Mouse (Mus musculus) limb, embryonic 14.5 days (tissue): ENCODE data around the gene Anxa6. TPM values are rescaled to one million over a fixed set of nuclear protein-coding genes. Genes with fewer than 3 reads are reported as not detected.

Experiments used
- ATAC-seq: fragments of 200-750 bp; cut with Nextera tagmentation; 2 replicates; pipeline ENCODE4 v1.8.0; 2017; ENCODE audit warnings: low read depth, moderate number of reproducible peaks, moderate TSS enrichment; ENCODE audit not compliant: low FRiP score
- DNase-seq: peaks from one replicate; pipeline ENCODE4 v3.0.0-alpha.2; 2015; ENCODE audit warnings: low spot score
- H3K27ac ChIP-seq: fragments of 300-500 bp; sonication (generic); replicated peaks from 2 replicates; pipeline ENCODE4 v1.5.1; 2014; ENCODE audit warnings: low read depth, mild to moderate bottlenecking, low read length, moderate library complexity, mixed read lengths
- H3K27me3 ChIP-seq: fragments of 300-500 bp; sonication (generic); 2 replicates; pipeline ENCODE4 v1.6.1; 2014; ENCODE audit warnings: low read length, mixed read lengths; ENCODE audit not compliant: control insufficient read depth, insufficient read depth
- H3K36me3 ChIP-seq: fragments of 300-500 bp; sonication (generic); 2 replicates; pipeline ENCODE4 v1.6.1; 2014; ENCODE audit warnings: mild to moderate bottlenecking, low read length, moderate library complexity, mixed read lengths; ENCODE audit not compliant: control insufficient read depth, insufficient read depth
- H3K4me1 ChIP-seq: fragments of 300-500 bp; sonication (generic); 2 replicates; pipeline ENCODE4 v1.6.1; 2014; ENCODE audit warnings: antibody characterized with exemption, low read length, mixed read lengths; ENCODE audit not compliant: control insufficient read depth, insufficient read depth
- H3K4me2 ChIP-seq: fragments of 300-500 bp; sonication (generic); replicated peaks from 2 replicates; pipeline ENCODE4 v1.6.1; 2014; ENCODE audit warnings: low read depth, mild to moderate bottlenecking, low read length, moderate library complexity; ENCODE audit not compliant: severe bottlenecking
- H3K4me3 ChIP-seq: fragments of 300-500 bp; sonication (generic); replicated peaks from 2 replicates; pipeline ENCODE4 v1.5.1; 2014; ENCODE audit warnings: low read length
- H3K9ac ChIP-seq: fragments of 300-500 bp; sonication (generic); 2 replicates; pipeline ENCODE4 v1.6.1; 2014; ENCODE audit warnings: mild to moderate bottlenecking, low read depth, low read length, moderate library complexity; ENCODE audit not compliant: severe bottlenecking
- H3K9me3 ChIP-seq: fragments of 300-500 bp; sonication (generic); 2 replicates; pipeline ENCODE4 v1.6.1; 2016; ENCODE audit warnings: low read length; ENCODE audit not compliant: control insufficient read depth
- POLR2A ChIP-seq: fragments of 200-500 bp; IDR thresholded peaks from 2 replicates; pipeline ENCODE4 v1.8.0; 2012; ENCODE audit warnings: inconsistent platforms, mild to moderate bottlenecking, moderate library complexity, borderline replicate concordance; ENCODE audit not compliant: insufficient read depth, insufficient read length; ENCODE audit errors: extremely low read depth
- WGBS: fragments of 180-500 bp; shearing (Covaris S2); extraction: QIAGEN DNeasy Blood & Tissue Kit; methylation state at CpG from one replicate; pipeline ENCODE4 v1.1.7; 2014; 5-methylcytosine and 5-hydroxymethylcytosine counted together
- polyA plus RNA-seq, 2 experiments: library from polyadenylated mRNA; depleted of rRNA in 1 of 2; stranded (reverse) in 1 of 2; unstranded in 1 of 2; fragments of >200 nt; fragmentation: Nextera tagmentation in 1 of 2; extraction: Ambion mirVana in 1 of 2; gene quantifications; 2 replicates each; pipeline versions ENCODE4 v1.2.1 to v1.2.3; 2012 to 2014

Anxa6 gene
- polyA plus RNA-seq, 2 experiments = 281 to 390 TPM

- Histone ChIP-seq H3K27me3 (no peaks in the 10 kb centered on the region), H3K4me3 (no peak overlapping the region), H3K9ac (no peak overlapping the region), H3K36me3 (peaks cover 4% of the 10 kb centered on the region; the same call in 1 of the 2 replicates), H3K4me2 (no peak overlapping the region), H3K4me1 (peaks cover 7% of the 10 kb centered on the region; the same call in 1 of the 2 replicates), H3K27ac (no peak overlapping the region), H3K9me3 (no peaks in the 10 kb centered on the region)
- TF ChIP-seq POLR2A = no peak
- DNase-seq = no peak
- WGBS = 71% methylated on average over 6 of the region's 6 CpGs
- no peak for ATAC-seq
Measured at GRCm38 (mm10) chr11:54952651-54953050, 80.6 kb downstream of the Anxa6 start.

- 84% methylated on average over 6 of the region's 6 CpGs for WGBS
- Histone ChIP-seq H3K36me3 (peaks cover 4% of the 10 kb centered on the region; the same call in 1 of the 2 replicates), H3K4me3 (no peak overlapping the region), H3K27me3 (no peaks in the 10 kb centered on the region), H3K9ac (no peak overlapping the region), H3K4me2 (no peak overlapping the region), H3K9me3 (no peaks in the 10 kb centered on the region), H3K4me1 (peaks cover 7% of the 10 kb centered on the region; the same call in 1 of the 2 replicates), H3K27ac (no peak overlapping the region)
- DNase-seq (no peak), ATAC-seq (no peak)
- TF ChIP-seq POLR2A = no peak
Measured at GRCm38 (mm10) chr11:54950684-54951083, 82.6 kb downstream of the Anxa6 start.

- 100% methylated on average over 1 of the region's 1 CpGs for WGBS
- ATAC-seq (no peak), DNase-seq (no peak)
- Histone ChIP-seq H3K27ac (no peak overlapping the region), H3K4me1 (peaks cover 2% of the 10 kb centered on the region; the same call in 1 of the 2 replicates), H3K9ac (no peak overlapping the region), H3K36me3 (peaks cover 7% of the 10 kb centered on the region; the same call in 1 of the 2 replicates), H3K9me3 (no peaks in the 10 kb centered on the region), H3K4me2 (no peak overlapping the region), H3K4me3 (no peak overlapping the region), H3K27me3 (no peaks in the 10 kb centered on the region)
- no peak for TF ChIP-seq POLR2A
Measured at GRCm38 (mm10) chr11:54949717-54950116, 83.5 kb downstream of the Anxa6 start.

GRCm38 (mm10) chr11:54944702-54945101 is 88.5 kb downstream of the Anxa6 start:
- 77% methylated on average over 3 of the region's 3 CpGs for WGBS
- Histone ChIP-seq H3K4me3 (no peak overlapping the region), H3K9me3 (no peaks in the 10 kb centered on the region), H3K36me3 (0 out of 2 replicates have a peak, but pooled peaks cover 3% of the 10 kb centered on the region), H3K4me1 (no peaks in the 10 kb centered on the region), H3K9ac (no peak overlapping the region), H3K4me2 (no peak overlapping the region), H3K27me3 (no peaks in the 10 kb centered on the region), H3K27ac (no peak overlapping the region)
- ATAC-seq (no peak), DNase-seq (no peak)
- no peak for TF ChIP-seq POLR2A

- Histone ChIP-seq H3K4me3 (no peak overlapping the region), H3K9ac (no peak overlapping the region), H3K27ac (no peak overlapping the region), H3K4me2 (no peak overlapping the region), H3K4me1 (peaks cover 2% of the 10 kb centered on the region; the same call in 1 of the 2 replicates), H3K27me3 (no peaks in the 10 kb centered on the region), H3K36me3 (peaks cover 33% of the 10 kb centered on the region), H3K9me3 (no peaks in the 10 kb centered on the region)
- DNase-seq (no peak), ATAC-seq (no peak)
- no peak for TF ChIP-seq POLR2A
- WGBS = 89% methylated on average over 7 of the region's 7 CpGs
Measured at GRCm38 (mm10) chr11:54940056-54940455, 93.2 kb downstream of the Anxa6 start.
